Mouse (Mus musculus): Measurements from ENCODE around the gene Aldh3a2.

The Aldh3a2 gene

DNA sequence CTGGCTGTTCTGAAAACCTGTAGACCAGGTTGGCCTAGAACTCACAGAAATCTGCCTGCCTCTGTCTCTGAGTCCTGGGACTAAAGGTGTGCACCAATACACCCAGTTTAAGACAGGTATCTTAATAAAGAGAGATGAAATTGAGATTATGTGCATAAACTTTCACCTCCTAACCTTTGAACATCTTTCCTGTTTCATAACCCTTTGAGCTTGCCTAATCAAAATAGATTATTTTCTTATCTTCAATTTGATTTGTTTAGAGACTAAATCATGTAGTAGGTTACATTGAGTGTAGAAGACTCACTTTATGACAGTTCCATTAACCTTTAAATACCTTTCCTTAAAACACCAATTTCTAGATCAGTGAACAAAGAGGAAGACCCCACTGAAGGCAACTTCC, 4.3 kb upstream of the Aldh3a2 start:
- DNase-seq (ENCODE audit: low spot score) = no peak

DNA sequence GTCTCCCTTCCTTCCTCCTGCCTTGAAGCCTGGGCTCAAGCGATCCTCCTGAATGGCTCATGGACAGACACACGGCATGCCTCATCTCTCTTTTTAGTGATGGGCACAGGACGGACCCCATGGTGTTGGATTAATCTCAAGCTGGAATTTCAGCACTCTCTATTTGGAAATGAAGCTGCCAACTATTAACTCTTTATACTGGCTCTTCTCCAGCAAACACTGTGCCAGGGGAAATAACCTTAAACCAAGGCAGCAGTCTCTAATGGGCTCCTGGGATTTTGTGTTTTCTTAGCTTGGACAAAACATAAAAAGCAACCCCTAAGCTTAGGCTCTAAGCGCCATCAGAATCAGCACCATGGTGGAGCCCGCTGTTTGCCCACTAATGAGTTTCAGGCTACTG, 3.1 kb upstream of the Aldh3a2 start:
- no peak for DNase-seq (ENCODE audit: low spot score)

DNA sequence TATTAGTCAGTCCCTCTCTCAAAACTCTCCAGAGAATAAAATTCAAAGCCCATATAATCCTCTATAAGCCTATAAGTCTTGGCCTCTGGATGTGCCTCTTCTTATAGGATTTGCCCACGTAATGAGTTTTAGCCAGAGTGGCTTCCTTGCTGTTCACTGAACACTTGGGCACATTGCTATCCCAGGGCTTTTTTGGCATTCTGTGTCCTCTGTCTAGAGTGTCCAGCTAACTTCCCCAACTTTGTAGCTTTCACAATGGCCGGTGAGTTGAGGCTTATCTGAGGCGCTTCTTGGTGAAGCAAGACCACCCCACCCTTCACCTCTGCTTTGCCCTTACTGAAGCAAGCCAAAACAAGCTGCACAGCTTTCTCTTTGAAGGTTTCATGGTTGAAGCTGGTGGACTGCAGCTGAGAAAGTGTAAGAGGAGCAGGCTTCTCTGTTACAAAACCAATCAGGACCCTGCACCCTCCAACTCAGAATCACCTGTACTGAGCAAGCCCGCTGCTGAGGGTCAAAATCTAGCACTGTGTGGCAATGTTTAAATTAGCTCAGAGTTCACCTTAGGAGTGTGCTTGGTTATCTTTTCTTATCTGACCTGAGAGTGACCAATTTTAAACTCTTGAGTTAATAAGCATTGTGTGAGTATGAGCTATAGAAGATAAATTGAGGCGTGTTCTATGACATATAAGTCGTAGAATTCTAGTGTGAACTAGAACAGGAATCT, 1.5 kb upstream of the Aldh3a2 start:
- no peak for DNase-seq (ENCODE audit: low spot score)

DNA sequence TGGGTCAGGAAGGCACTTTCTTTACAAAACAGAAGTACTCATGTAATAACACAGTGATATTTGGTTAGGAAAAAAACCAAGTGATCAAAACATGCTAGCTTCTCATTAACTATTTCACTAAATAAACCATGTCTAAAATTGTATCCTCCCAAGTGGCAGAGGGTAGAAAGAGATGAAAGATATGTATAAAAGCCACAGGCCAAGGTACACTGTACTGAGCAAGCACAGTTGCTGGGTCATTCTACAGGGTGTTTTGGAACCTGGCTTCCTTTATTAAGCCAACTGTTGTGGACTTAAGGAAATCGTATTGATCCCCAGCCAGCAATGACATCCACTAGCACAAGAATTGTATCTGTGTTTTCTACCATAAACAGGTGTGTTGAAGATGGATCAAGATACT, 3.4 kb downstream of the Aldh3a2 start:
- DNase-seq (ENCODE audit: low spot score) = no peak

DNA sequence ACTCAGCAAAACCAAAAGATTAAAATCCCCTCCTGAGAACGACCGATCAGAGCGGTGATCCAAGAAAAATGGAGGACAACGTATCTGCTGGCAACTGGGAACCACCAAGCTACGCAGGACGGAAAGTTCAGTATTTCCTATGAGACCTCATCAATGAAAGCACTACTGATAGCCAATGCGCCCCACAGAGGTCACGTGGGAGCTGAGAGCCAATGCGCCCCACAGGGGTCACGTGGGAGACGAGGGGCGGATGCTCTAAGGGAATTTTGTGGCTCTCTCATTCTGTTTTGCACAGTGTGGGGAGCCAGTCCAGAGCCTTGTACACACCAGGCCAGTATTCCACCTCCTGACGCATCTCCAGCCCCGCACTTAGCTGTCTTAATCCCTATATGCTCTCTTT, 4.7 kb downstream of the Aldh3a2 start:
- DNase-seq (ENCODE audit: low spot score) = no peak

DNA sequence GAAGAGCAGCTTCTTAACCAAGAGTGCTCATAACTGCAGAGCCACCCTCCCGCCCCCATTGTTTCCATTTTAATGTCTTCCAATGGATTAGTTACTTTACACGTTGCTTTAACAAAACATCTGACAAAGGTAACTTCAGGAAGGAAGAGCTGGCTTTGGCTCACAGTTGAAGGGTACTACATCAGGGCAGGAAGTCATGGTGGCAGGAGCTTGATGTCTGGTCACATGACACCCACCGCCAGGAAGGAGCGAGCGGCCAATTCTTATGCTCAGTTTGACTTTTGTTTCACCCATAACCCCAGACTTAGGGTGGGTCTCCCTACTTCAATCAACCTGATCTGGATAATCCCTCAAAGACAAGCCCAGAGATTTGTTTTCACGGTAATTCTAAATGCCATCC, 8.2 kb downstream of the Aldh3a2 start:
- no peak for DNase-seq (ENCODE audit: low spot score)

DNA sequence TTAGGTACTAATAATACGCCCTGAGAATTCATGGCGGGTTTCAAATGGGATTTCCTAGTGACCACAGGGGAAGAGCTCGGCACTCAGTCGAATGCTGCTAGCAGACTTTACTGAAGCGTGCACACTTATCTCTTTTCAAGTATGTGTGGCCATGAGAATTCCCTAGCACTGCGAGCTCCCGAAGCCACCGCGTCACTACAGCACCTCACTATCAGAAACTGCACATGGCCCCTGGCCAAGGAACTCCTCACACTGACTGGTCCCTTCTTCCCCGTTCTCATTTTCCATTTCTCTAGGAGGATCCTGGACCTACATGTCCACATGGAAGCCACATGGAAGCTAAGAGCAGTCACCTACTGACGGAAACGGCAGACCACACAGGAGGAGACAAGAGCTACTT, 14.5 kb downstream of the Aldh3a2 start:
- no peak for DNase-seq (ENCODE audit: low spot score)

DNA sequence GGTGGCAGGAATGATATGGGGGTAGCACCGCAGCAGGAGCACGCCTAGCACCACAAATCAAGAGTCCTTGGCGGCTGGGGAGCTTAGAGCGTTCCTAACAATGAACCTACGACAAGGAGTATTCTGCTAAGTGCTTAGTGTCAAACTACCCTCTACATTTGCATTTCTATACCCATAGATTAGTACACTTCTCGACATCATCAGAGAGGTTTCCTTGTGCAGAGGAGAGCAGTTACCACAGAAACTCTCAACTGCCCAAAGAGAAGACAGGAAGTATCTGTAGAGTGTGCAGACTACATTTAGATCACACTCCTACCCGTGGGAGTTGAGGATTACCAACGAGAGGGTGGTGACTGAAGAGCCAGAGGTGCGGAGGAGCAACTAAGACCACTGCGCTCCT, 15.5 kb downstream of the Aldh3a2 start:
- no peak for DNase-seq (ENCODE audit: low spot score)

DNA sequence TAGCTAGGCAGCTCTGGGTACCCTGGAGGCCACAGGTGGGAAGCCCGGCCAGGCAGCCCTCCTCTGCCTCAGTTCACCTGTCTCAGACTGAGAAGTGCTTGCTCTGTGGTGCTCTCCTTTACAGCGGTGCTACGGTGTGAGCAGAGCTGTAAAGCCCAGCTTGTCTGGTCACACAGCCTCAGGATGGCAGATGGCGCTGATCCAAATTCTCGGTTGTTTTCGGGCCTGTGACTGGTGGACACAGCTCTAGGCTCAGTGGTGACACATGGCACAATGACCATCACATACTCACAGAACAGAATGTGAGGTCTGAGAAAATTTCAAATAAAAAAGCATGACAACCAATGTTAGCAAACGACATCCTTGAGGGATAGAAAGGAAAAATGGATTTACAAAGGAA, 22.9 kb downstream of the Aldh3a2 start:
- no peak for DNase-seq (ENCODE audit: low spot score)

DNA sequence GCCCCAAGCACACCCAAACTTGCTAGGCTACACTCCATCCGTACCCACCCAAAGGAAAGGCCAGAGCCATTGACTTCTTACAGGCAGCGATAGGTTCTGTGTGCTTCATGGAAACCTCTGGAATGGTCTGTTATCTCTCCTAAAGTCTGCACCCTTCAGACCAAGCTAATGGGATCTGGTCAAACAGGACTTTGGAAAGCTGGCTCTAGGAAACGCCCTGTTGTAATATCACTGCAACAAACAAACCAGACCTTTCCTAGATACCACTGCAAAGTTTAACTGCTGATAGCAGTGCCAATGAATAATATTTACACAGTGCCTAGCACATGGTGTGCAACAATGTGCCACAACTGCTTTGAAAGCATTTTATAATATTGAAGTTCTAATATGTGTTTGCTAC, 31.2 kb downstream of the Aldh3a2 start:
- no peak for DNase-seq (ENCODE audit: low spot score)

DNA sequence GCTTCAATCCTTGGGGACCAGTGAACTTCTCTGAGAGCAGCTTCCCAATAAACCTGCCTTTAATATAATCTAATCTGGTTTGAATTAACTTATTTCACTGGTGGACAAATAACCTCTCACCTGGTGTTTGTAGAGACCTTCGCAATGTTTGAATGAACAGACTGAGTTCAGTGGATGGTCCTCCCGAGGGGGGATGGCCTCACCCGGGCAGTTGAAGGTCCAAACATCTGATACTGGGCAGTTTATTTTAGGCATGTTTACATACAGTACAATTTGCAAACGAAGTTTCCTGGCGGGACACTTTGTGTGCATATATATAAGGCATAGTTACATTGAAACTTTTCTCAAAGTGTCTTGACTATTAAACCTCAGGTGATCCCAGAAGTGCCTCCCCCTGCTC, 33.1 kb downstream of the Aldh3a2 start:
- DNase-seq (ENCODE audit: low spot score) = no peak

DNA sequence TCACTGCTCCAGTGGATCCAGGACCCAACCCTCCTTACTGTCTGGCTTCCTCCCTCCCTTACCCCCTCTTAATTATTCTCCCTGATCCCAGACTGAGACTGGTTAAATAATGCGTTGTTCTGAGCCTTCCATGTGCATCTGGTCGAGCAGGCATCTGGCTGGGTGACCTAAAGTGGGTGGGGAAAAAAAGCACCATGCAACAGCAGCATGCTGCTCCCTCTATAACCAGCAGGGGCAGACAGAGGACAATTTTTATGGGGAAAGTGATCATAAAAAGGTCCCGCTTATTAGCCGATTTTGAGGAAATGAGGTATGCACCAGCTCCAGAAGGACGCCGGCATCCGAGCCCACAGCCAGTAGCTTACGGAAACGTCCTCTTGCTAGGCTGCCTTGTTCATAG, 35.9 kb downstream of the Aldh3a2 start:
- peak; percentile 34 for DNase-seq (ENCODE audit: low spot score)

DNA sequence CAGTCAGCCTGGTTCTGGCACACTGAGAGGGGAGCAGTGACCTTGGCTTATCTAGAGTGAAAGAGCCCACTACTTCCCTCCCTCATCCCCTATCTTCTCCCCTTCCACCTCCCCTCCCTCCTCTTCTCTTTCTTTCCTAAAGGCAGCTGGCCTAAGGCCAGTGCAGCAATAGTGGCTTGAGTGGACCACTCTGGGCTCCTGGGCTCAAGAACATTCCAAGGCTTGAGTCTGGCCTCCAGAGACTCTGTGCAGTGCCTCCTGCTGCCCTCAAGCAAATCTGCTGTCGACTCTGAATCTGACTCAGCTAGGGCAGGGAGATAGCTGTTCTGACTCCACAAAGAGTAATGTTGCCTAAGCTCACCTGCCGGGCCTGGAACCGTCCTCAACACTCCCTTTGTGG, 38.9 kb downstream of the Aldh3a2 start:
- no peak for DNase-seq (ENCODE audit: low spot score)

DNA sequence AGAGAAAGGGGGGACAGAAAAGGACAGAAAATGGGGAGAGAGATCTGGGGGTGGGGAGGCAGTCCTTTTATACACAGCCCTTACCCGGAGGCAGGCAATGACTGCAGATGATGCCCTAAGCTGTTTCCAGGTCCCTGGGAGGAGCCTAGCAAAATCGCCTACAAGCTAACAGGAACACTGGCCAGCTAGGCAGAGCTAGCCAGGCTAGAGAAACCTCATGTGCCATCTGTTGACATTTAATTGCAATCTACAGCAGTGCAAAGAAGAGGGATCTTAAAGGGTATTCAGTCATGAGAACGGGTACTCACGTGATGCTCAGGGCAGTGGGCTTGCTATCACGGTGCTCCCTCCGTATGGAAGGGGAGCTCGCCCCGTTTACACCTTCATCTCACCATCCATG, 39.4 kb downstream of the Aldh3a2 start:
- DNase-seq (ENCODE audit: low spot score) = no peak

DNA sequence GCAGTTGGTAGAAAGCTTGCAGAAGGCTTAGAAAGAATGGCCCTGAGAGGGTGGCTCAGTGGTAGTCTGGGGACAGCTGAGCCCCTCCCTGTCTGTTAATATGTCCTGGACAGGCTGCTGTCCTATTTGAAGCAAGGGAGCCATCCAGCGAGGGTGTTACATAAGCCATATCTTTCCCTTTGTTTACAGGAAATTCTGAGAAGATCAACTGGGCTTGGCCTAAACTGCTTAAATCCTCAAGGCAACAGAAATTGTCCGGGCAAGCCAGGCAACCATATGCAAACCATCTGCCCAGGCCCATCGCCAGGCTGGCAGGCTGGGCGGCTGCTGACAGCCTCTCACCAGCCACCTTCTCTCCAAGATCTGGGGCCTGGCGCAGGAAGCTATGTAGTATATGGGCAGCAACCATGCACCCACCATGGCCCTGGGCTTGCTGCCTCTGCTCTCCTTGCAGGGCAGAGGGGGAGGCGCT, 41.3 kb downstream of the Aldh3a2 start:
- no peak for DNase-seq (ENCODE audit: low spot score)

DNA sequence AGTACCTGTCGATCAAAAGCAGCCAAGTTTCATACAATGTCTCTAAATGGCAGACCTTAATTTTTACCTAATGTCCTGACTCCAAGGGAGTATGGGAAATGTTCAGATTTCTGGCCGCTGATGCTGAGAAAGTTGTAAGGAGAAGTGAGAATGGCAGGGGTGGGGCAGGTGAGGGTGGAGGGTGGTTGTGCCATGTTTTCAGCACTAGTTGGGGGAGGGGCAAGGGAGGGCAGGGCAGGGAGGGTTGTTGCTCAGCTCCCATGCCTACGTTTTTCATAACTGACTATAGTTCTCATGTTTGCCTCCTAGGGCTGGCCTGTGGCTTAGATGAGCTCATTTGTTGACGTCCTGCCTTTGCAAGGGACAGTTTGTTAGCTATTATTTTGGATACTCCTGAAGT, 41.8 kb downstream of the Aldh3a2 start:
- DNase-seq (ENCODE audit: low spot score) = no peak

DNA sequence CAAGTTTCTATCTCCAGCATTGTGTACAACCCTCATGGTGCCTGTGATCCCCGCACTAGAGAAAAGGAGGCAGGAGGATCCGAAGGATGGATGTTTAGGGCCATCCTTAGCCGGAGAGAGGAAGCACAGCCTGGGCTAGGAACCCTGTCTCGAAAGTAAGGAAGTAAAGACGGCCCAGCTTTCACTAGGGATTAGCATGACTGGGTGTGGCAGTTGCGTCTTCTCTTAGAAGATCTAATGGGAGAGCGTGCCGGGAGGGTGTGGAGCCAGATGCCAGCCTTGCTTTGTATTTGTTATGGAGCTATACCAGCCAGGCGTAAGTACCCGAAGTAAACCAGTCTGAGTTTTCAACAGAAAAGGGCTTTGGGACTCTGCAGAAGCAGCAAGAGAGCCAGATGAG, 42.4 kb downstream of the Aldh3a2 start:
- DNase-seq (ENCODE audit: low spot score) = no peak

DNA sequence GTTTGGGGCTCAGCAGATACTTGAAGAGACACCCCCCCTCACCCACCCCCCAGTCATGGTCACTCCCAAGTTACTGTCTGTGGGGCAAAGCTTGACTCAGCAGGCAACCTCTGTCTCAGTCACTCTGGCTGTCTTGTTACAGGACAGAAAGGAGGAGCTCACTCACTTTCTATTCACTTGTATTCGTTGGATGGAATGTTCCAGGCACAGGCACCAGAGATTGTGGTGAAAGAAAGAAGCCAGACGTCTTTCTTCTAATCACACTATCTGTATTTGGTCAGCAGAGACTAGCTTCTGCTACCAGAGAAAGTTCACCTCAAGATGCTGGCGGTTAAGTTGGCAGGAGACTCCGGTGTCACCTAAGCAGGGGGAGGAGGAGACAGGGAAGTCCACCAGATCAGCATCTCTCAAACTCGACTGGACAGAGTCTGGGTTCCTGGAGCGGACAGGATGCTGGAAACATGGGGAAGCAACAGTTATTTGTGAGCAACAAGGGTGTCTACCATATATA, 43.0 kb downstream of the Aldh3a2 start:
- DNase-seq (ENCODE audit: low spot score) = no peak

DNA sequence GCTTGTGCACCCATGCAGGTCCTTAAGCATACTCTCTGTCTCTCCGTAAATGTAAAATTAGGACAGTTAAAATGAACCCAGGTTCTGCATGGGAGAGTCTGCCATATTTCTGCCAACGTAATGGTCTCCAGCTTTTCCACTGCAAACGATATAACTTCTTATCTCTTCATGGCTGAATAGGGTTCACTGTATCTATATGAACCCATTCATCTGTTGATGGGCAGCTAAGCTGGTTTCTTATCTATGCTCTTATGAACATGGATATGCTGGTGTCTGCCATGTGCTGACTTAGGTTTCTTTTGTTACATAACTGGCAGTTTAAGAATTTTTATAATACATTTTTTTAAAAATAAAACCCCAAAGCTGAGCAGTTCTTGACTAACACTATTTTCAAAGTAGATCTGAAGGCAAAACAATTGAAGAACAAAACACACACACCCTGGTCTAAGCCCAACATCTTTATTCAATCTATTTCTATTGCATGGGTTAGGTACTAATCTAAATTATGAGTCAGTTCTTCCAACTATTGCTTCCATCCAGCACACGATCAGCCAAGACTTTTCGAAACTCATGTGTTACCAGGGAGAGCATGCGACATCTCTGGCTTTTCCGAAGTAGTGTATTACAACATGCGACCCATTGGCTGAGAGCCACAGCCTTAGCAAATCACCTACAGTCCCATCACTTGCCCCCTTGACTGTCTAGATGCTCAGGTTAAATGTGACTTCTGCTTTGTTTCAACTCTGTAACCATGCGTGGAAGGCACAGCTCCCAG, 44.1 kb downstream of the Aldh3a2 start:
- DNase-seq (ENCODE audit: low spot score) = no peak

DNA sequence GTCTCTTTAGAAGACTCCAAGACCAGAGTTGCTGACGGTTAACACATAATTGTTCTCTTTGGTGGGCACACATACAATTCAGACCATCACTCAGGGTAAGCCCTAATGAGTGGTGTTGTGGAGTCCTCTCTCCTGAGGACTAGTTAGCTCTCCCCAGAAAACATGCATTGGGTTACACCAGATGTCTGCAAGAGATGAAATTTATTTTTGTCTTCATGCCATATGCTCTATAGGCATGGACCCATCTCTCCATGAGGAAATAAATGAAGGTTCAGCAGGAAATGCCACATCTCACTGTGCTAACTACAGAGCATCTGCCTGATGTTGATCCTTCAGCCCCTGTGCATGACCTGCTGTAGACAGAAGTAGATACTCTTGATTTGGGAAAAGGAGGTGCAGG, 45.3 kb downstream of the Aldh3a2 start:
- DNase-seq (ENCODE audit: low spot score) = no peak

DNA sequence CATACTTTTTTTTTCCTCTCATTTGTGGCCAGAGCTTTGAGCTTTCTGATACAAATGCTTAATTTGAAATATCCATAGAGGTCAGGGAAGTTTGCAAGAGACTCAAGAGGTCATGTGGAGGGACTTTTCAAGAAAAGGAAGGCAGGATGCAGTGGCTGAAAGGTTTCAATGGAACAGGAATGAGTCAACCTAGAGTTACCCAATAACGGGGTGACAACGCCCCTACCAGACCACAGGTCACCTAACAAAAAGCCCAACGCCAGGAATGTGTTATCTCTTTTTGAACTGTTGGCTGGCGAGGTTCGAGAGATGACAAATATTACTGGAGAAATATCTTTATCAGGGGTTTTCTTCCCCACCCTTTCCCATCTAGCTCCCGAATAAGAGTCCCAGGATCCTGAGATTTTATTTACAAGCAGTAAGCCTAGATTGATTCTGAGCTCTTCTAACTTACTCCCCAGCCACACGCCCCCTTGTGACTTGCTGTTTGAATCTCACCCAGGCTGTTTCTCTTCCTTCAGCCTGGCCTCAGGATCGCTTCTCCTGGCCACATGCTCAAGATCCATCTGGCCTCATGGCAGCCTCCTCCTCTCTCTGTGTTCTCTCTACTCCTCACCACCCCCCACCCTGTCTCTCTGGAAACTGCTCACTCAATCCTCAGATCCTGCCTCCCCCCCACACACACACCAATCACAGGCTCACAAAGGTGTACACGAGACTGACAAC, 46.9 kb downstream of the Aldh3a2 start:
- no peak for DNase-seq (ENCODE audit: low spot score)

DNA sequence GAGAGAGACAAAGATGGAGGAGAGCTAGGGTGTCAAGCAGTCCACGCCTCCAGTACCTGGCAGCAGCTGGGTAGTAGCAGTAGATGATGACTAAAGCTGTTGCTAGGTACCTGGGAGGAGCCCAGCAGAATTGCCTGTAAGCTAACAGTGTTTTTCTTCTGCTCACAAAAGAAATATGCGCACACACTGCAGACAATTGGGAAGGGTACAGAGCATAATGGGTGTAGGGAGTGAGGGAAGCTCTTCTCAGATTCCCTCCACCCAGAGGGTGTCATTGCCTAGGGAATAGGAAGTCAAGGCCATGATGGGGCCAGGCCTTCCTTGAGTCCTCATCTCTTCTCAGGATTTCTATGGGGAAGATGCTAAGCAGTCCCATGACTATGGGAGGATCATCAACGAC, 51.3 kb downstream of the Aldh3a2 start:
- DNase-seq (ENCODE audit: low spot score) = no peak

DNA sequence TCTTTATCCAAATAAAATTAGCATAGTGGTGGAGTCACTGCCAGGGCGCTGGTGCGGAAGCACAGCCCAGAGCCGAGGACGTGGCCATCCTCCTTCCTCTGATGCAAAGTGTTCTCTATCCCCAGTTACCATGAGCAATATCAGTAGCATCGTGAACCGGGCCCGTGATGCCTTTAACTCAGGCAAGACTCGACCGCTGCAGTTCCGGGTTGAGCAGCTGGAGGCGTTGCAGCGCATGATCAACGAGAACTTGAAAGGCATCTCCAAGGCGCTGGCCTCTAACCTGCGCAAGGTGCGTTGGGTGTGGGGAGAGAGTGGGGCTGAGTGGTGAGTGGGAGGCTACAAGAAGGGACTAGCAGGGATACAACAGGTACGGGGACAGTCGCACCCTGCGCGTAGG, 55.2 kb downstream of the Aldh3a2 start:
- DNase-seq (ENCODE audit: low spot score) = no peak
